Mouse (Mus musculus) spleen, postnatal 4 days (tissue): ENCODE data around the gene Olfr1380.
"Not testable (repeated sequence)": the region's sequence is repeated elsewhere in the genome, so short reads cannot be mapped to it uniquely, and the experiment has no call there.

ENCODE experiments used
- DNase-seq, 2 experiments: peaks; one replicate each; pipeline ENCODE4 v3.0.0; 2022; ENCODE audit warnings: low spot score in 2 of 2

Olfr1380 gene

DNA sequence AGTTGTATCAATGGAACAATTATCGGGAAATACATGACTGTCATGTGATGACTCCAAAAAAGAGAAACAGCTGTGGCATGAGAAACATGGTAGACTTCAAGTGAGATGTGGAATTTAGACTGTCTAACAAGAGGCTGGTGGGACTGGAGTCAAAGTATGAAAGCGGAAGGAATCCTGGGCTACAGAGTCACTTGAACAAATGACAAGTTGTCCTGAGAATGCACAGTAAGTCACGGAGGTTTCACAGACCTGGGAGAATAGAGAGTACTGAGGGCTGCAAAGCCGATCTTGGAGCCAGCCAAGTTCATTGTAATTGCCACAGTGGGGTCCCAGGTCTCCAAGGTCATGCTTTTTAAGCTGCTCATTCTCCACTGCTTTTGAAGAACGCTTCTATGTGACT, at the start of gene Olfr1380:
TSS of gene Olfr1380 (plus strand) at position 301 of the 400 bp plus-strand sequence.
- not testable (repeated sequence) for DNase-seq

DNA sequence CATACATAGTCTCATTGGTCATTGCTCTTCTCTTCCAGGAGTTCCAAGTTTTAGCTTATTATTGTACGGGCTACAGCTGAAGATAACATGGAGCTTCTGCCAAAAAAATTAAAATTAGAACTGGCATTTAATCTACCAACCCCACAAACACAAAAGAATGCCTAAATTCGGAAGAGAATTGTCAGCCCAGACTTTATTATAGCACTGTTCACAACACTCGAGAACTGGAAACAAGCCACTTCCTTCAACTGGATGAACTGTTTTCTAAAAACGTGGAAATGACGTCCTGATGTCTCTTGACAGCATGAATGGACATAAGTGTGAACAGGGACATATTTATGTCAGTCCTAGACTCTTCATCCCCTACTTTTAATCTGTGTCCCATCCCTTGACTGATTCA, 38.6 kb upstream of the Olfr1380 start:
- DNase-seq = no peak

DNA sequence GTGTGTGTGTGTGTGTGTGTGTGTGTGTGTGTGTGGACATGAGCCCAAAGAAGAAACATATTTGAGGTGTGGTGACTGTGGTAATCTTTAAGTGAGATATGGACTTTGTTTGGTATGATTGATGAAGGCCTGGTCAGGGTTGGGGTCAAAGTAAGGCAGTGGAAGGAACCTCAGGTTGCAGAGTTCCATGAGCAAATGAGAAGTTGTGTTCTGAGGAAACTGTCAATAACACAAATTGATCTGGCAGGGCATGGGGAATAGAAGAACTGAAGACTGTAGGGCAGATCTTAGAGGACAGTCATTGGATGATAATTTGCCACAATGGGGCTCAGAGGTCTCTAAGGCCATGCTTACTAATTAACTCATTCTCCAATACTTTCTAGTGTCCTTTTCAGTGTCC, 37.3 kb upstream of the Olfr1380 start, which contains the start of gene Olfr1383:
TSS of gene Olfr1383 (plus strand) at position 301 of the 400 bp plus-strand sequence.
- no peak for DNase-seq

DNA sequence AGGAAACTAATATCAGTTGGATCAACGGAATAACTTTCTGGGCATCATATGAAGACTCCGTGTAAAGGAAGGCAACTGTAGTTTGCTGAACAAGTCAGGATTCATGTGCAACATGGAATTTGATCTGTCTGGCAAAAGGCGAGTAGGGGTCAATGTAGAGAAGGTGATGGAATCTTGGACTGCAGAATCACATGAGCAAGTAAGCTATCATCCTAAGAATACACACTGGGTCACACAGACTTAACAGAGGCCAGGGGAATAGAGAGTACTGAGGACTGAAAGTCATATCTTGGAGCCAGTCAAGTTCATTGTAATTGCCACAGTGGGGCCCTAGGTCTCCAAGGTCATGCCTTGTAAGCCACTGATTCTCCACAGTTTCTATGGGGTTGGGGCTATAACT, 28.7 kb upstream of the Olfr1380 start, which contains the start of gene Olfr1382:
TSS of gene Olfr1382 (plus strand) at position 301 of the 400 bp plus-strand sequence.
- no peak for DNase-seq

DNA sequence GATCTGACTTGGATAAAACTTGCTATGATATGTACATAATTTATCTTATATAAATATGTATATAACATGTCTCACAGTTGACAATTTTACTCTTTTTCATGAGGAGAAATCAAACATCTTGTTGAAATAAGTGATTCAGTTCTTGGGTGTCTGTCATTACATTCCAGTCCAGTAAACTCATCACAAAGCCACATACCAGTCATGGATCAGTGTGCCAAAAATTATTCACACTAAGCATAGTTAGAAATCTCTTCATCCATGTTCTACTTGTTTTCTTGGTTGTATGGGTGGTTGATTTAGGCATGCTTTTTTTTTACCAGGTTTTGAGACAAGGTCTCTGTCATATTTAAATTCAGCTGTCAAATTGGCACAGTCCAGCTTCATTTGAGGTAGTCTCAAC, 23.9 kb upstream of the Olfr1380 start:
- no peak for DNase-seq

DNA sequence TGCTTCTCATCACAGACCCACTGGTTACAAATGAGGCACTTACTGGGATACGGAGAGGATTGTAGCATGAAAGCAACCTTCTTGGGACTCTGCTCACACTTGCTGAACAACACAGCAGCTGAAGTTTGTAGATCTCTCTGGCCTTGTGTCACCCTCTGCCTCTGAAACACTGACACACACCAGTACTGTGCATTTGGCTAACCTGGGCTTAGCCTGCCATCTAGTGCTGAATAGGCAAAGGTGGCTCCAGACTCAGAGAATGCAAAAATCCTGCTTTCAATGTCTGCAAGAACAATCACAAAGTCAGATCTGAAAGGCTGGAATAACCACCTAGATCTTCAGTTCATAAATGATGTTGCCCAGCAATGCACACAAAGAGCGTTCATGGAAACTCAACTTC, 20.0 kb upstream of the Olfr1380 start:
- DNase-seq = not testable (repeated sequence)

DNA sequence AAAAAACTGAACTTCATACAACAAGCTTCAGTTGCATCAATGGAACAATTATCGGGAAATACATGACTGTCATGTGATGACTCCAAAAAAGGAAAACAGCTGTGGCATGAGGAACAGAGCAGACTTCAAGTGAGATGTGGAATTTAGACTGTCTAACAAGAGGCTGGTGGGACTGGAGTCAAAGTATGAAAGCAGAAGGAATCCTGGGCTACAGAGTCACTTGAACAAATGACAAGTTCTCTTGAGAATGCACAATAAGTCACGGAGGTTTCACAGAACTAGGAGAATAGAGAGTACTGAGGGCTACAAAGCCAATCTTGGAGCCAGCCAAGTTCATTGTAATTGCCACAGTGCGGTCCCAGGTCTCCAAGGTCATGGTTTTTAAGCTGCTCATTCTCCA, 13.5 kb upstream of the Olfr1380 start, which contains the start of gene Olfr1381:
TSS of gene Olfr1381 (plus strand) at position 301 of the 400 bp plus-strand sequence.
- DNase-seq = not testable (repeated sequence)

DNA sequence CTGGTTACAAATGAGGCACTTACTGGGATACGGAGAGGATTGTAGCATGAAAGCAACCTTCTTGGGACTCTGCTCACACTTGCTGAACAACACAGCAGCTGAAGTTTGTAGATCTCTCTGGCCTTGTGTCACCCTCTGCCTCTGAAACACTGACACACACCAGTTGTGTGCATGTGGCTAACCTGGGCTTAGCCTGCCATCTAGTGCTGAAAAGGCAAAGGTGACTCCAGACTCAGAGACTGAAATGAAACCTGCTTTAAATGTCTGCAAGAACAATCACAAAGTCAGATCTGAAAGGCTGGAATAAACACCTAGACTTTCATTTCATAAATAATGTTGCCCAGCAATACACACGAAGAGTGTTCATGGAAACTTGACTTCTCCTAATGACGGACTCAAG, 2.6 kb upstream of the Olfr1380 start:
- DNase-seq = not testable (repeated sequence)

DNA sequence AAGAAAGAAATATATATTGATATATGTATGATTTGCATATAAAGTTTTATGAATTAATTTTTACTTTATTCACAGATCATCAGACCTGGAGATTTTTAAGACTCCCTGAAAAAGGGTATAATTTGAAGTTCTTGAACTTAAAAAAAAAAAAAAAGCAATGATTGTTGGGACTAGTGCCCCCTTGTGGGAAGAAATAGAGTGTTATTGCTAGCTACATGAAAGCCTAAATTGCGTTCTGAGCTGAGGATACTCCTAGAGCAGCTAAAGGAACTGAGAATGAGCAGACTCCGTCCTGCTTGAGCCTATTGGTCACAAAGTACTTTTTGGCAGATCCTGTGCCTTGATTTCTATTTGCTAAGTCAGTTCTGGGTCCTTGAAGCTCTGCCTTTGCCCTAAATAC, 18.4 kb downstream of the Olfr1380 start:
- not testable (repeated sequence) for DNase-seq

DNA sequence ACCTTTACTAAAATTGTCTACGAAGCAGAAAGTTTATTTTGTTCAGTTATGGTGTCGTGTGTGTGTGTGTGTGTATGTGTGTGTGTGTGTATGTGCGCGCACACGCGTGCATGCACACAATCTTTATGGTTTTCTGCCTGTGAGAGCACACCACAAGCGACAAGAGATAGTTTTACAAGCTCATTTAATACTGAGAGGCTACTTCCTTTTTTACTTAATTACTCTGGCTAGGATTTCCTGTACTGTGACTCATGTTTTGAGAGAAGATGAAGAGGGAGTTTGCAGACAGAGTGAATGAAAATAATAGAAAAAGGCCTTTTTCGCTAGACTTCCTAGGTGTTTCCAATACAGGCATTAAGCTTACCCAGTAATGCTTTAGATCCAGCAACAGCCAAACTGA, 23.8 kb downstream of the Olfr1380 start:
- DNase-seq = not testable (repeated sequence)

DNA sequence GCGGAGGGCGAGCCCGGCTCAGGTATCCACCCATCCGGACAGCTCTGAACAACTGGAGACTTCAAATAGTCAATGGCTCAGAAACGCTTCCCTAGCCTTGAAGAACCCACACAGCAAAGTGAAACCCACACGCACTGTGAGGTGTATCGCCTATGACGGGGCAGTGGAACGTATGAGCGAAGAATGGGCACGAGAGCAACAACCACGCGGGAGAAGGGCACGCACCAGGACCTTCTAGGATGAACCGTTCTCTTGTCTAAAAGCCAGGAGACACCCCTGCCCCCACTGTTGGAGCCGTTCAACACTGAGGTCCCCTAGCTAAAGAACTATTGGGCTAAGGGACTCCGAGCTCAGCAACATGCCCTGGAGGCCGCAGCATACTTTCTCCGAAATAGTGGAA, 33.5 kb downstream of the Olfr1380 start:
- no peak for DNase-seq

DNA sequence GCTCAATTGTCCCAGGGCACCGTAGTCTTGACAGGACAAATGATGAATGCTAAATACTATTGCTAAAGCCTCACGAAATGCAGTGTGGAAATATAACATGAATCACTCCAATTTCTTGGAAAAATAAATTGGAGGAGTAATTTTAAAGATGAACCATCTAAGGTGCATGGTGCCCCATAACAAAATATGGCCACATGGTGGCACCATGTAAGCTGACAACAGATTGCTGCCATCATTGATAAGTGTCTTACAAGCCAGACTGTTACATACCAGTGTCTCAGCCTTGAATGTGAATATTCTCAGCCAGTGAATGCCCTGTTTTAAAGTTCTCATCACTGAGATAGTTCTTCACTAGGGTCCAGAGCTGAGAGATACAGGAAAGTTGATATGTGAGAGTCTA, 40.5 kb downstream of the Olfr1380 start:
- DNase-seq = not testable (repeated sequence)

DNA sequence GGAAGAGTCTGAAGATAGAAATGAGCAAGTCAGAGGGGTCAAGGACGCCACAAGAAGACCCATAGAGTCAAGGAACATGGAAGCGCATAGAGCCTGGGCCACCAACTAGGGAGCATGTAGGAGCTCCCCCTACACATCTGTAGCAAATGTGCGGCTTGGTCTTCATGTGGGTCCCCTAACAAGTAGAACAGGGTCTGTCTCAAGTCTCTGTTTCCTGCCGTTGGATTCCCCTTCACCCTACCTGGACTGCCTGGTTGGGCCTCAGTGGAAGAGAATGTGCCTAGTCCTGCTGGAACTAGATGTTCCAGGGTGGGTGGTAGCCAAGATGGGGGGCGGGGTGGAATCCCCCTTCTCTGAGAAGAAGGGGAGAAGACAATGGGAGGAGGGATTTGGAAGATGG, 51.6 kb downstream of the Olfr1380 start:
- not testable (repeated sequence) for DNase-seq

DNA sequence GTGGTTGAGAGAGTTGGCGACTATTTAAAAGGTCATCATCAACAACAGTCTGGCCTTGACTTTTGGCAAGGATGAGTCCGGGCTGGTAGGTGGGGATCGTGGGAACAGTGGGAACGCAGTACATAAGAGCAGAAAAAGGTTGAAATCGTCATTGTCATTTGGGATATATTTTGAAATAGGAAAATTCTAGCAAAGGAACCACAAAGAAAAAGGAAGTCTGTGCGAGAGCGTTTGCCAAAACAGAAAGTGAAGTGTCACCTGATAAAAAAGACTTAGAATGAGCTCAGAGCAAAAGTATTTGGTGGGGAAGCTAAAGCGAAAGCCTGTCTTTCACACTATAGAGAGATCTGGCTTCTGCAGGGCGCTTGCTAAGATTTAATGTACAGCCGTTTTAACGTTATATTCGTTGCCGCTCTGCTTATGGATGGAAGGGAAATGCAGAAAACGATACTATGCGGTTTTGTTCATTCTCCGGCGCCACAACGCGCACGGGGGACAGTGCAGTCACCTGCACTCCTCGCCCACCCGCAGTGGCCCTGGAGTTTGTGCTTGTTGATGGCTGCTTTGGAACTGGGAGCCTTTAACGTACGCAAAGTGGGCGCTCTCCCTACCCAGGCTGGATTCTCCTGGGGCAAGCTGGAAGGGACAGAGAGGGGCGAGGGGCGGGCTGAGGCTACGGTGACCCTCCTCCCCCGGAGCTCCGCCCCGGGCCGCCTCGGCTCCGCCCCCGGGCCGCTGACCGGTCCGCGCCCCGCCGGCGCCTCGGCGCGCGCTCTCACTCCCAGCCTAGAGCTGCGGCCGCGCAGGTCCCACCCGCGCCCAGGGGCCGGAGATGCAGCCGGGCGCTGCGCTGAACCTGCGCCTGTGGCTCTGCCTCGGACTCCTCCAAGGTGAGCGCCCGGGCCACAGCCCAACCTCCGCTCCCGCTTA, 52.5 kb downstream of the Olfr1380 start, which contains the start of gene Flt4:
TSS of gene Flt4 (plus strand) at position 326 of the 930 bp plus-strand sequence.
- DNase-seq = peak in 1 of 2 experiments; percentile 63

DNA sequence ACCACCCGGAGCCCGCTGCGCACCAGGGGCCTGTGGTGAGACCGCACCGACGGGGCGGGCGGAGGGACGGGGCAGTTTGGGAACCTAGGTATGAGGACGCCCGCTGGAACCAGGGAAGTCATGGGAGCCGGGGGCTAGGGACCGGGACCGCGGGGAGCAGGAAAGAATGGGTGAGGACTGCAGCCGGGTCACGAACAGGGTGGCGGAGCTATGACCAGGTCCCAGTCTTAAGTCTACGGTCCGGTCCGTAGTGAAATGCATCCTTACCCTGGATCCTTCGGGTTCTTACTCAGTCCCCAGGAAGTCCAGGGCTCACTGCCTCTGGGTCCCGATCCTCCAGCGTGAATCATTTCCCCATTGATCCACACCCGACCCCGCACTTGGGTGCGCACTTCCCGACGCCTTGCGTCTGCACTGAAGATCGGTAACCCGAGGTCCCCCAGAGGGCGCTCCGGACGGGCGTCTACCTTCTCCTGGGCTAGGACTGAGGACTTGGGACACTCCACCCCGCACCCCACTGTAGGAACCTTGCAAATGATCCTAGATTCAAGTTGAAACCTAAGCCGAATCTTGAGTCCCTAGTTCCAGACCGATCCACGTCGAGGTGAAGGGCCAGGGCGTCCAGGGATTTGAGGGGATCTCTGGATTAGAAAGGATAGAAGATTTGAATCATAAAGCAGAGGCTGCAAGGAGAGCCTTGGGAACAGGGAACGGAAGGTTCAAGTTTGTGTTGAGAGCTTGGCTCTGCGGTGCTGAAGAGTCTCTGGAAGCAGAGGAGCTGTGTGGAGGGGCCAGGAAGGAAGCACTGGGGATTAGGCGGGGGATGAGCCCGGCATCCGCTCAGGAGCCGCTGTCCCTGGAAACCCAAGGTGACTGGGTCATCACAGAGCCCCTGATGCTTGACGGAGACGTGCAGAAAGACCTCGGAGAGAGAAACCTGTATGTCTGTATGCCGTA, 53.5 kb downstream of the Olfr1380 start:
- DNase-seq = not testable (repeated sequence)

DNA sequence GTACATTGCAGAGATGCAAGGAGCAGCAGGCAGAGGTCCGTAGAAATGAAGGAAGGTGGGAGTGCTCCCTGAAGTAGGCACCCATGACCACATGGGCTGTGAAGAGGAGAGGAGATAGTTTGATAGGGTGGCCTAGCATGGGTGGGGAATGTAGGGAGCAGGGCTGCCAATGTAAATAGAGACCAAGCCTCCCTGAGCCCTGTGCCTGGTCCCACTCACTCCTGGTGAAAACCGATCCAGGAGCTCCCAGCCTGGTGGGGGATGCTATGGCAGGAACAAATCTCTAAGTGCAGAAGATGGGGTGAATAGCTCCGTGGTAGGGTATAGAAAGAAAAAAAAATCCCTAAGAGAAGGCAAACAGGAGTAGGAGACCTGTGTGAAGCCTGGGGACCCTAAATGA, 54.7 kb downstream of the Olfr1380 start:
- not testable (repeated sequence) for DNase-seq

DNA sequence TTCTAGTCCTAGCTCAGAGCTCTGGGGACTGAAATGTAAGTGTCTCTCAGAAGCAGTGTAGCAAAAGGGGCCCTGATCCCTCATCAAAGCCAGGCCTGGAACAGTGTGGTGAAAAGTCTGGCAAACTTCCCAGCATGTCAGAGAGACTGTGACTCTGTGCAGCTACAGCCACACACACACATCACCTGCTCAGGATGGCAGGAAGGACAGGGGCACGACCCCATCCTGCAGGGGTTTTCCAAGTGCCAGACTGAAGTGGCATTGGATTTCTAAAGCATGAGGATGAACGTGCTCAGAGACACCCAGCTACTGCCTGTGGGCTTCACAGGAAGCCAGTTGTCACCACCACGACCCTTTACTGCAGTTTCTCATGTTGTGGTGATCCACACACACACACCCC, 55.5 kb downstream of the Olfr1380 start:
- no peak for DNase-seq

DNA sequence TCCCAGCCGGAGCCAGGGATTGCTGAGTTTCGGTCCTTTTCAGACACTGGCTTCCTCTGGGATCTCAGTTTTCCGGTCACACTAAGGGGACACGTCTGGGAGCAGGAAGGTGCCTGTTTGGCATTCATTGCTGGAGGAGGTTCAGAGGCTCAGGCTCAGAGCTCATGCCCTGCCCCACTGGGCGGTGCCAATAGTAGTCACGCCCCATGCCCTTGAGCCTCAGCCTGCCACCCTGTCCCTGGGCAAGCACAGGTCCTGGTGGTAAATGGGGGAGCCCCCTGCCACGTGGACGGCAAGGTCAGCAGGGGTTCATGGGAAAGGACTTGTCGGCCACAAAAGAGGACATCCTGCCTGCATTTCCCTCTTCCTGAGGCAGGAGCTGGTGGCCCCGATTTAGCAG, 56.7 kb downstream of the Olfr1380 start:
- no peak for DNase-seq
